Mouse (Mus musculus) megakaryocyte-erythroid progenitor cell, adult 5 weeks (primary cell): ENCODE data around the gene Gm9040. TPM values are rescaled to one million over a fixed set of nuclear protein-coding genes. Genes with fewer than 3 reads are reported as not detected.

Source experiments
- polyA plus RNA-seq: library from polyadenylated mRNA; stranded (reverse); fragments of >175 nt; gene quantifications from 2 replicates; pipeline ENCODE4 v1.2.3, GENCODE M21; 2012

The Gm9040 gene
- not detected in 2 replicates for polyA plus RNA-seq

GRCm38 (mm10) chr10:118326869-118327268, at the start of gene Gm9040:
Gene Gm9040 (minus strand): TSS chr10:118326969.

DNA sequence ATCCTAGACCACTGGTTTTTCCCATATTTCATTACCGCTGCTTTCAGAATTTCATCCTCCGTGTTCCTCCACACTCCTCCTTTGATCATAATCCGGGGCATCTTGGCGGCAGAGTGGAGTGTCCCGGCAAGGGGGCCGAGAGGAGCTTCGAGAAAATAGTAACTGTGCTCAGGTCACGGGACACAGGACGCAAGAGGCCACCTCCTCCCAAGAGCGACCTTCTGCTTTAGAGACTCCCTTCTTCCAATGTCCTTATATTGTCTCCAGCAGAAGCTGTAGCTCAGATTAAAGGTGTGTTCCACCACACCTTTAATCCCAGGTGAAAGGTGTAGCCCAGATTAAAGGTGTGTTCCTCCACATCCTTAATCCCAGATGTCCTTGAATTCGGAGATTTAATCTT, 27.2 kb upstream of the Gm9040 start, which contains the start of gene Gm9049:
Gene Gm9049 (minus strand): TSS at position 101 of the 400 bp plus-strand sequence.

DNA sequence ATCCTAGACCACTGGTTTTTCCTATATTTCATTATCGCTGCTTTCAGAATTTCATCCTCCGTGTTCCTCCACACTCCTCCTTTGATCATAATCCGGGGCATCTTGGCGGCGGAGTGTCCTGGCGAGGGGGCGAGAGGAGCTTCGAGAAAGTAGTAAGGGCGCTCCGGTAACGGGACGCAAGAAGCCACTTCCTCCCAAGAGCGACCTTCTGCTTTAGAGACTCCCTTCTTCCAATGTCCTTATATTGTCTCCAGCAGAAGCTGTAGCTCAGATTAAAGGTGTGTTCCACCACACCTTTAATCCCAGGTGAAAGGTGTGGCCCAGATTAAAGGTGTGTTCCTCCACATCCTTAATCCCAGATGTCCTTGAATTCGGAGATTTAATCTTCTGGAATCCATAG, 21.8 kb upstream of the Gm9040 start, which contains the start of gene Gm9048:
Gene Gm9048 (minus strand): TSS at position 101 of the 400 bp plus-strand sequence.

GRCm38 (mm10) chr10:118343155-118343554, 16.4 kb upstream of the Gm9040 start, which contains the start of gene Gm9046:
Gene Gm9046 (minus strand): TSS chr10:118343255.

DNA sequence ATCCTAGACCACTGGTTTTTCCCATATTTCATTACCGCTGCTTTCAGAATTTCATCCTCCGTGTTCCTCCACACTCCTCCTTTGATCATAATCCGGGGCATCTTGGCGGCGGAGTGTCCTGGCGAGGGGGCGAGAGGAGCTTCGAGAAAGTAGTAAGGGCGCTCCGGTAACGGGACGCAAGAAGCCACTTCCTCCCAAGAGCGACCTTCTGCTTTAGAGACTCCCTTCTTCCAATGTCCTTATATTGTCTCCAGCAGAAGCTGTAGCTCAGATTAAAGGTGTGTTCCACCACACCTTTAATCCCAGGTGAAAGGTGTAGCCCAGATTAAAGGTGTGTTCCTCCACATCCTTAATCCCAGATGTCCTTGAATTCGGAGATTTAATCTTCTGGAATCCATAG, 11.0 kb upstream of the Gm9040 start, which contains the start of gene Gm9045:
Gene Gm9045 (minus strand): TSS at position 101 of the 400 bp plus-strand sequence.

DNA sequence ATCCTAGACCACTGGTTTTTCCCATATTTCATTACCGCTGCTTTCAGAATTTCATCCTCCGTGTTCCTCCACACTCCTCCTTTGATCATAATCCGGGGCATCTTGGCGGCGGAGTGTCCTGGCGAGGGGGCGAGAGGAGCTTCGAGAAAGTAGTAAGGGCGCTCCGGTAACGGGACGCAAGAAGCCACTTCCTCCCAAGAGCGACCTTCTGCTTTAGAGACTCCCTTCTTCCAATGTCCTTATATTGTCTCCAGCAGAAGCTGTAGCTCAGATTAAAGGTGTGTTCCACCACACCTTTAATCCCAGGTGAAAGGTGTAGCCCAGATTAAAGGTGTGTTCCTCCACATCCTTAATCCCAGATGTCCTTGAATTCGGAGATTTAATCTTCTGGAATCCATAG, 5.5 kb upstream of the Gm9040 start, which contains the start of gene Gm9044:
Gene Gm9044 (minus strand): TSS at position 101 of the 400 bp plus-strand sequence.

DNA sequence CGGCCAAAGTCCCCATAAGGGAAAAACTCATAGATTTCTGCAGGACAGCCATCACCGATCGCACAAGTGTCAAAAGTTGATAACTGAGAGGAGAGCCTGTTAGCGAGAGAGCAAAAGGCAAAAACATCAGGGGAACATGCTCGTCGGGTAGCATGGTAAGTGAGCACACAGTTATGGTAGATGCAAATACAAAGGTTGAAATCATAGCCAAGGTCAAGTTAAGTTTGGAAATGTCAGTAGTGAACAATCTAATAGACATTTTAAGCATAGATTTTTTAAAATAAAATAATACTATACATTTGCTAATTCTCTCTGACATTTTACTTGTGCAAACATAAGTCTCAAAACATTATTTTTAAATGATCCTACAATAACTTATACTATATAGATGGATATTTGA, 31.8 kb downstream of the Gm9040 start, which contains the start of gene Iltifb:
Gene Iltifb (minus strand): TSS at position 101 of the 400 bp plus-strand sequence.

Other genes with a start within 250 kb of the Gm9040 start
- 13.0 and 24.8 TPM in 2 replicates for gene Mdm1, start 185.2 kb downstream of the Gm9040 start, polyA plus RNA-seq
- not detected in 2 replicates for gene Il22, start 122.0 kb downstream of the Gm9040 start, polyA plus RNA-seq
- gene Gm32717, start 86.2 kb downstream of the Gm9040 start, polyA plus RNA-seq = not detected in 2 replicates
- gene Gm32802, start 68.3 kb downstream of the Gm9040 start, polyA plus RNA-seq = not detected in 2 replicates
- not detected in 2 replicates for gene Iltifb, start 31.9 kb downstream of the Gm9040 start, polyA plus RNA-seq
- gene Gm9044, start 5.4 kb upstream of the Gm9040 start, polyA plus RNA-seq = not detected in 2 replicates
- not detected in 2 replicates for gene Gm9045, start 10.9 kb upstream of the Gm9040 start, polyA plus RNA-seq
- gene Gm9046, start 16.3 kb upstream of the Gm9040 start, polyA plus RNA-seq = not detected in 2 replicates
- not detected in 2 replicates for gene Gm9048, start 21.7 kb upstream of the Gm9040 start, polyA plus RNA-seq
- gene Gm9049, start 27.1 kb upstream of the Gm9040 start, polyA plus RNA-seq = not detected in 2 replicates
- gene Ifng, start 114.1 kb upstream of the Gm9040 start, polyA plus RNA-seq = 0.14 and 0.22 TPM in 2 replicates